Mouse (Mus musculus): ENCODE data around the gene Jmjd1c.

Jmjd1c gene

GRCm38 (mm10) chr10:67197186-67197585 lies 101.3 kb downstream of the Jmjd1c start:
- DNase-seq: no peak

GRCm38 (mm10) chr10:67197829-67198228 lies 101.9 kb downstream of the Jmjd1c start:
- DNase-seq: no peak

GRCm38 (mm10) chr10:67201769-67202168 lies 105.8 kb downstream of the Jmjd1c start:
- DNase-seq: no peak

- DNase-seq: no peak
Observed at GRCm38 (mm10) chr10:67202470-67202869, 106.5 kb downstream of the Jmjd1c start.

GRCm38 (mm10) chr10:67204652-67205407 lies 108.9 kb downstream of the Jmjd1c start:
- DNase-seq: peak; percentile 36

GRCm38 (mm10) chr10:67207931-67208330 lies 112.0 kb downstream of the Jmjd1c start:
- no peak for DNase-seq

- DNase-seq: no peak
Observed at GRCm38 (mm10) chr10:67209916-67210675, 114.2 kb downstream of the Jmjd1c start.

GRCm38 (mm10) chr10:67212031-67212430 lies 116.1 kb downstream of the Jmjd1c start:
- DNase-seq: peak; percentile 34

GRCm38 (mm10) chr10:67213720-67214119 lies 117.8 kb downstream of the Jmjd1c start:
- DNase-seq: no peak

- no peak for DNase-seq
Observed at GRCm38 (mm10) chr10:67215133-67215532, 119.2 kb downstream of the Jmjd1c start.

- DNase-seq: no peak
Observed at GRCm38 (mm10) chr10:67216872-67217271, 120.9 kb downstream of the Jmjd1c start.

- no peak for DNase-seq
Observed at GRCm38 (mm10) chr10:67218873-67219565, 123.1 kb downstream of the Jmjd1c start.

- no peak for DNase-seq
Observed at GRCm38 (mm10) chr10:67220251-67220650, 124.3 kb downstream of the Jmjd1c start.

- DNase-seq: no peak
Observed at GRCm38 (mm10) chr10:67221284-67221683, 125.4 kb downstream of the Jmjd1c start.

- DNase-seq: no peak
Observed at GRCm38 (mm10) chr10:67223942-67224341, 128.0 kb downstream of the Jmjd1c start.

- DNase-seq: no peak
Observed at GRCm38 (mm10) chr10:67225528-67225927, 129.6 kb downstream of the Jmjd1c start.

GRCm38 (mm10) chr10:67226109-67226508 lies 130.2 kb downstream of the Jmjd1c start:
- DNase-seq: peak; percentile 47

GRCm38 (mm10) chr10:67226543-67226942 lies 130.6 kb downstream of the Jmjd1c start:
- DNase-seq: no peak

GRCm38 (mm10) chr10:67230439-67230838 lies 134.5 kb downstream of the Jmjd1c start:
- no peak for DNase-seq

GRCm38 (mm10) chr10:67247145-67247544 lies 151.2 kb downstream of the Jmjd1c start:
- peak; percentile 56 for DNase-seq

- DNase-seq: no peak
Observed at GRCm38 (mm10) chr10:67249486-67249885, 153.6 kb downstream of the Jmjd1c start.

GRCm38 (mm10) chr10:67250846-67251245 lies 154.9 kb downstream of the Jmjd1c start:
- no peak for DNase-seq

- DNase-seq: peak; percentile 21
Observed at GRCm38 (mm10) chr10:67252353-67252752, 156.4 kb downstream of the Jmjd1c start.

- no peak for DNase-seq
Observed at GRCm38 (mm10) chr10:67253115-67253514, 157.2 kb downstream of the Jmjd1c start.
